Mouse (Mus musculus) midbrain, embryonic 12.5 days (tissue): ENCODE results near the gene Tpo. TPM values are rescaled to one million over a fixed set of nuclear protein-coding genes. Genes with fewer than 3 reads are reported as not detected.

Experiments used
- ATAC-seq: fragments of 200-750 bp; cut with Nextera tagmentation; 2 replicates; pipeline ENCODE4 v1.8.0; 2017; ENCODE audit warnings: low read depth, moderate TSS enrichment, moderate library complexity; ENCODE audit not compliant: low FRiP score
- H3K27ac ChIP-seq: fragments of 300-500 bp; sonication (generic); replicated peaks from 2 replicates; pipeline ENCODE4 v1.5.1; 2016; ENCODE audit warnings: mild to moderate bottlenecking
- H3K27me3 ChIP-seq: fragments of 300-500 bp; sonication (generic); 2 replicates; pipeline ENCODE4 v1.6.1; 2016; ENCODE audit warnings: mild to moderate bottlenecking
- H3K36me3 ChIP-seq: fragments of 300-500 bp; sonication (generic); 2 replicates; pipeline ENCODE4 v1.6.1; 2016
- H3K4me1 ChIP-seq: fragments of 300-500 bp; sonication (generic); 2 replicates; pipeline ENCODE4 v1.6.1; 2016
- H3K4me2 ChIP-seq: fragments of 300-500 bp; sonication (generic); replicated peaks from 2 replicates; pipeline ENCODE4 v1.6.1; 2016; ENCODE audit warnings: mild to moderate bottlenecking, moderate library complexity
- H3K4me3 ChIP-seq: fragments of 300-500 bp; sonication (generic); 2 replicates; pipeline ENCODE4 v1.5.1; 2016; ENCODE audit warnings: mild to moderate bottlenecking
- H3K9ac ChIP-seq: fragments of 300-500 bp; sonication (generic); replicated peaks from 2 replicates; pipeline ENCODE4 v1.6.1; 2016; ENCODE audit warnings: mild to moderate bottlenecking, moderate library complexity
- H3K9me3 ChIP-seq: fragments of 300-500 bp; sonication (generic); 2 replicates; pipeline ENCODE4 v1.6.1; 2016; ENCODE audit warnings: mild to moderate bottlenecking
- WGBS: fragments of 180-500 bp; shearing (Covaris S2); methylation state at CpG from one replicate; pipeline ENCODE4 v1.1.7; 2016; 5-methylcytosine and 5-hydroxymethylcytosine counted together
- polyA plus RNA-seq: library from polyadenylated mRNA; unstranded; fragments of >200 nt; fragmentation: Nextera tagmentation; extraction: Ambion mirVana; gene quantifications from 2 replicates; pipeline ENCODE4 v1.2.1, GENCODE M21; 2016

Tpo gene
- polyA plus RNA-seq, 1 experiment from 2014 or later, result not detected

- Histone ChIP-seq H3K27me3 (no peaks in the 10 kb centered on the region), H3K4me1 (peaks cover 6% of the 10 kb centered on the region; the same call in 1 of the 2 replicates), H3K4me2 (no peak overlapping the region), H3K9me3 (no peaks in the 10 kb centered on the region), H3K4me3 (no peak overlapping the region), H3K27ac (no peak overlapping the region), H3K36me3 (no peaks in the 10 kb centered on the region), H3K9ac (no peak overlapping the region)
- ATAC-seq, result no peak
- 71% methylated on average over 6 of the region's 6 CpGs for WGBS
Observed at GRCm38 (mm10) chr12:30129411-30129716, 3.1 kb downstream of the Tpo start.

- no peak overlapping the region for H3K9ac ChIP-seq
- 0 out of 2 replicates have a peak overlapping the region, but pooled peaks have one; percentile 6 for H3K4me2 ChIP-seq
- no peak overlapping the region for H3K4me3 ChIP-seq
- no peaks in the 10 kb centered on the region for H3K27me3 ChIP-seq
- 53% methylated on average over 7 of the region's 7 CpGs for WGBS
- H3K4me1 ChIP-seq, result peaks cover 6% of the 10 kb centered on the region; the same call in 1 of the 2 replicates
- peak; percentile 63; the same call in 1 of the 2 replicates for ATAC-seq
- no peaks in the 10 kb centered on the region for H3K36me3 ChIP-seq
- H3K9me3 ChIP-seq, result no peaks in the 10 kb centered on the region
- no peak overlapping the region for H3K27ac ChIP-seq
Observed at GRCm38 (mm10) chr12:30128561-30129410, 3.6 kb downstream of the Tpo start.

- Histone ChIP-seq H3K27ac (no peak overlapping the region), H3K4me2 (no peak overlapping the region), H3K9ac (no peak overlapping the region), H3K4me3 (no peak overlapping the region), H3K27me3 (no peaks in the 10 kb centered on the region), H3K9me3 (no peaks in the 10 kb centered on the region), H3K36me3 (no peaks in the 10 kb centered on the region), H3K4me1 (no peaks in the 10 kb centered on the region)
- 86% methylated on average over 7 of the region's 7 CpGs for WGBS
- ATAC-seq, result no peak
Observed at GRCm38 (mm10) chr12:30122347-30122746, 10.1 kb downstream of the Tpo start.

- ATAC-seq, result no peak
- Histone ChIP-seq H3K4me3 (no peak overlapping the region), H3K4me2 (no peak overlapping the region), H3K36me3 (no peaks in the 10 kb centered on the region), H3K9ac (no peak overlapping the region), H3K27me3 (no peaks in the 10 kb centered on the region), H3K27ac (no peak overlapping the region), H3K4me1 (peaks cover 3% of the 10 kb centered on the region; the same call in 1 of the 2 replicates), H3K9me3 (no peaks in the 10 kb centered on the region)
- WGBS, result 93% methylated on average over 2 of the region's 2 CpGs
Observed at GRCm38 (mm10) chr12:30112271-30112670, 20.2 kb downstream of the Tpo start.

- no peaks in the 10 kb centered on the region for H3K27me3 ChIP-seq
- H3K27ac ChIP-seq, result no peak overlapping the region
- no peaks in the 10 kb centered on the region for H3K36me3 ChIP-seq
- no peaks in the 10 kb centered on the region for H3K4me1 ChIP-seq
- H3K9me3 ChIP-seq, result no peaks in the 10 kb centered on the region
- no peak for ATAC-seq
- no peak overlapping the region for H3K4me2 ChIP-seq
- no peak overlapping the region for H3K4me3 ChIP-seq
- 79% methylated on average over 14 of the region's 14 CpGs for WGBS
- no peak overlapping the region for H3K9ac ChIP-seq
Observed at GRCm38 (mm10) chr12:30109646-30110605, 22.5 kb downstream of the Tpo start.

- no peaks in the 10 kb centered on the region for H3K36me3 ChIP-seq
- WGBS, result 39% methylated on average over 29 of the region's 29 CpGs
- H3K27me3 ChIP-seq, result peaks cover 6% of the 10 kb centered on the region
- H3K9ac ChIP-seq, result no peak overlapping the region
- no peak overlapping the region for H3K4me3 ChIP-seq
- no peaks in the 10 kb centered on the region for H3K4me1 ChIP-seq
- H3K9me3 ChIP-seq, result no peaks in the 10 kb centered on the region
- H3K27ac ChIP-seq, result no peak overlapping the region
- H3K4me2 ChIP-seq, result no peak overlapping the region
- ATAC-seq, result no peak
Observed at GRCm38 (mm10) chr12:30102891-30103565, 29.4 kb downstream of the Tpo start.

GRCm38 (mm10) chr12:30092081-30092480 lies 40.3 kb downstream of the Tpo start:
- H3K4me2 ChIP-seq, result no peak overlapping the region
- ATAC-seq, result no peak
- no peaks in the 10 kb centered on the region for H3K9me3 ChIP-seq
- WGBS, result 93% methylated on average over 5 of the region's 5 CpGs
- no peak overlapping the region for H3K27ac ChIP-seq
- H3K9ac ChIP-seq, result no peak overlapping the region
- no peaks in the 10 kb centered on the region for H3K27me3 ChIP-seq
- no peaks in the 10 kb centered on the region for H3K4me1 ChIP-seq
- H3K36me3 ChIP-seq, result no peaks in the 10 kb centered on the region
- H3K4me3 ChIP-seq, result no peak overlapping the region

- H3K9ac ChIP-seq, result no peak overlapping the region
- no peaks in the 10 kb centered on the region for H3K9me3 ChIP-seq
- no peak for ATAC-seq
- H3K27ac ChIP-seq, result no peak overlapping the region
- H3K4me1 ChIP-seq, result no peaks in the 10 kb centered on the region
- no peaks in the 10 kb centered on the region for H3K36me3 ChIP-seq
- H3K4me3 ChIP-seq, result no peak overlapping the region
- no peak overlapping the region for H3K4me2 ChIP-seq
- WGBS, result 86% methylated on average over 3 of the region's 3 CpGs
- H3K27me3 ChIP-seq, result no peaks in the 10 kb centered on the region
Observed at GRCm38 (mm10) chr12:30083971-30084370, 48.5 kb downstream of the Tpo start.

- H3K27ac ChIP-seq, result no peak overlapping the region
Observed at GRCm38 (mm10) chr12:30077056-30077455, 55.4 kb downstream of the Tpo start.

GRCm38 (mm10) chr12:30076316-30076715 lies 56.1 kb downstream of the Tpo start:
- no peak overlapping the region for H3K27ac ChIP-seq
- ATAC-seq, result no peak
- H3K4me1 ChIP-seq, result no peaks in the 10 kb centered on the region
- H3K9me3 ChIP-seq, result no peaks in the 10 kb centered on the region
- no peaks in the 10 kb centered on the region for H3K36me3 ChIP-seq
- H3K27me3 ChIP-seq, result no peaks in the 10 kb centered on the region
- H3K9ac ChIP-seq, result no peak overlapping the region
- H3K4me3 ChIP-seq, result no peak overlapping the region
- WGBS, result 75% methylated on average over 2 of the region's 2 CpGs
- no peak overlapping the region for H3K4me2 ChIP-seq

More at GRCm38 (mm10) chr12:30077056-30077455, 55.4 kb downstream of the Tpo start:
- Histone ChIP-seq H3K9me3 (no peaks in the 10 kb centered on the region), H3K4me1 (no peaks in the 10 kb centered on the region), H3K36me3 (no peaks in the 10 kb centered on the region), H3K4me3 (no peak overlapping the region), H3K4me2 (no peak overlapping the region), H3K9ac (no peak overlapping the region), H3K27me3 (no peaks in the 10 kb centered on the region)
- WGBS, result 95% methylated on average over 11 of the region's 11 CpGs
- no peak for ATAC-seq

- no peak overlapping the region for H3K4me3 ChIP-seq
- no peak overlapping the region for H3K27ac ChIP-seq
- no peak overlapping the region for H3K4me2 ChIP-seq
- no peaks in the 10 kb centered on the region for H3K27me3 ChIP-seq
- WGBS, result 80% methylated on average over 2 of the region's 2 CpGs
- no peaks in the 10 kb centered on the region for H3K9me3 ChIP-seq
- no peaks in the 10 kb centered on the region for H3K36me3 ChIP-seq
- H3K9ac ChIP-seq, result no peak overlapping the region
- H3K4me1 ChIP-seq, result no peaks in the 10 kb centered on the region
- ATAC-seq, result no peak
Observed at GRCm38 (mm10) chr12:30069321-30069720, 63.1 kb downstream of the Tpo start.
